Mouse (Mus musculus) R1 (cell line): Measurements from ENCODE around the gene Ccdc88a.
"Not testable (repeated sequence)": the region's sequence is repeated elsewhere in the genome, so short reads cannot be mapped to it uniquely, and the experiment has no call there.

Experiments used
- DNase-seq: peaks from one replicate; pipeline ENCODE4 v3.0.0-alpha.2; 2018; ENCODE audit warnings: low read depth, low spot score

Ccdc88a gene

DNA sequence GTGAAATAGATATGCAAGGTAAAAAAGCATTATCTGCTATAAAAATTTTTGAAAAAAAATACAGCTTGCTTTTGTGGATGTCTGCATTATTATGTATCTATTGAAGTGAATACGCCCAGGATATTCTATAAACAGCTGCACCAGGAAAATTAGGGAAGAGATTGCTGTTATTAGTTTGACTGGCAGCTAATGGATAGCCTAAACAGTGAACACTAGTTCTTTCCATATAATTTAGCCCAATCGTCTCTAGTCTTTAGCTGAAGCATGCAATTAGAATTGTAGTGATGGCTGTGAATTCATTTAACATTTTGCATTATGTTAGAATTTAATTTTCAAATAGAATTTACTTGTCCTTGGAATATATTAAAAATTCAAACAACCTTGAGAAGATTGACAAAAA, 75.3 kb downstream of the Ccdc88a start:
- no peak for DNase-seq

GRCm38 (mm10) chr11:29474676-29475075, 101.2 kb downstream of the Ccdc88a start:
- no peak for DNase-seq

GRCm38 (mm10) chr11:29493135-29493534, 119.7 kb downstream of the Ccdc88a start:
- DNase-seq: peak; percentile 58

DNA sequence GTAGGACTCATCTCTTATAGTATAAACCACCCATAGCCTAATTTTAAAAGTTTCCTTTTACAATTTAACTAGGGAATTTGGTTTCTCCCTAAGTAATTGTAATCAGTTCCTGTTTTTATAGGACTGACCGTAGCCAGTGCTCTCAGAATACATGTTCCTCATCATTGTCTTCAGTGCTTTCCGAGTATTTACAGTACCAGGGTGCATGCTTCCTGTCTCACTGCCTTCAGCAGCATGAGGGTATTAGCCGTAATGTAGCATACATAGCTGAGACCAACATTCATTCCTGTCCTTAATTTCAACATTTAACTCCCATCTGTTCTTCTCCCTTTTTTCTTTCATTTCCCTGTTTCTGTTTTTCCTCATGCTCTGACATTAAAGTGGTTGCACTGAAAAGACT, 123.5 kb downstream of the Ccdc88a start:
- DNase-seq: no peak

DNA sequence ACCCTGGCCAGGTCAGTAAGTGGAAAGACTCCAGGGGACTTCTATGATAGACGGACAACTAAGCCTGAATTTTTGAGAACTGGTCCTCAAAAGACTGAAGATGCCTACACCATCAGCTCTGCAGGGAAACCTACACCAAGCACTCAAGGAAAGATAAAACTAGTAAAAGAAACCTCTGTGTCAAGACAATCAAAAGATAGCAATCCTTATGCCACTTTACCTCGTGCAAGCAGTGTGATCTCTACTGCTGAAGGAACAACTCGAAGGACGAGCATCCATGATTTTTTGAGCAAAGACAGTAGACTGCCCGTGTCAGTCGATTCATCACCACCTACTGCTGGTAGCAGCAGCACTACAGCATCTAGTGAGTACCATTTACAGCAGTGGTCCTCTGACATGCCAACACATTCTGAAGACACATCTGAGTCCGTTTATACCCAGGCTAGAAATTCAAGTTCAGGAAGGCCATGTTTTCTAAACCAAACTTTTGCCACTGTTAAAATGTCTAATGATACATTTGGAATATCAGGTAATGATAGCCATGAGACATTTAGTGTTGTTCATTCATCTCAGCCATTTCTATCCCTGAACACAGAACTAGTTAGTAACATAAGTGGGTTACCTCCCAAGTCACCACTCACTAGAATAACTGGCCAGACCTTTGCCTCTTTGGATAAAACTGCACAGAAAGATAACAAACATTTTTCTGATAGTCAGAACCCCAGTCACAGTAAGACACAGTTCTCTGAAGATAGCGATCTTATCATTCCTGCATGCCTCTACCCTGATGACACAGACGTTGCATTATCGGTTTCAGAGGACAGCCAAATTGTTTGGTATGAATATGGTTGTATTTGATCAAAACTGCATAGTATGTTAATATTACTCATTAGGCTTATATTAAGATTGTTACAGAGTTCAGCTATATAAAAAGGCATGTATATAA, 130.8 kb downstream of the Ccdc88a start:
- no peak for DNase-seq

- DNase-seq: no peak
Observed at GRCm38 (mm10) chr11:29504899-29505625, 131.6 kb downstream of the Ccdc88a start.

DNA sequence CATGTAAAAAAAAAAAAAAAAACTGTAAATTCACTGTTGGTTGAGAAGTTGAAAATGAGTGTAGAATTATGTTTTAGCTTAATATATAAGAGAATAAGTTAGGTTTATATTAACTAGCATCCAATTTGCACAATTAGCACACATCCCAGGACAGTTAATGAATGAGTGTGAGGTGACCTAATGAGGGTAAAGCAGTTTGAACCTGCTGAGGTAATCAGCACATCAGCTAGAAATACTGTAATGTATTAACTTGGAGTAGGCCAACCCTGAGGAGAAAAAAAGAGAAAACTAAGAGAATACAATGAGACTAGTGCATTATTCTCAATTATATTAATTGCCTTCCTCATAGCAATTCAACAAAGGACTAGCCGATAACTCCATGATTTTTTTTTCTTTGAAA, 136.0 kb downstream of the Ccdc88a start:
- DNase-seq: no peak

- peak; percentile 1 for DNase-seq
Observed at GRCm38 (mm10) chr11:29512818-29513535, 139.5 kb downstream of the Ccdc88a start.

DNA sequence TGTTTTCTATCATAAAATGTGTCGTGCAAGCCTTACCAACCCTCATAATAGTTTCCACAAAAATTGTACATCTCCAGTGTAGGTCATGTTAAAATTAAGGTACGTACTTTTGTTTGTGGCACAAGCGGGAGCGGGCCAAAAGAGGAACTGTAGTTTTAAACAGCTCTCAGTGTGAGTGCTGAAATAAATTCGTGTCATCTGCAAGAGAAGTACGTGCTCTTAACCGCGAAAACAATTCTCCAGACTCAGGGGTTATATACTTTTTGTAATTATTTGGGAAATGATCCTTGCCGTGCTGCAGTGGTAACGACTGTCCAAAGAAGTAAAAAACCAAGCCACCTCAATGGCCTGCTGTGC, 140.8 kb downstream of the Ccdc88a start:
- no peak for DNase-seq

GRCm38 (mm10) chr11:29514682-29515412, 141.4 kb downstream of the Ccdc88a start, which contains the start of gene Prorsd1:
Gene Prorsd1, minus strand, starts transcription at chr11:29515033.
- DNase-seq: peak; percentile 96

DNA sequence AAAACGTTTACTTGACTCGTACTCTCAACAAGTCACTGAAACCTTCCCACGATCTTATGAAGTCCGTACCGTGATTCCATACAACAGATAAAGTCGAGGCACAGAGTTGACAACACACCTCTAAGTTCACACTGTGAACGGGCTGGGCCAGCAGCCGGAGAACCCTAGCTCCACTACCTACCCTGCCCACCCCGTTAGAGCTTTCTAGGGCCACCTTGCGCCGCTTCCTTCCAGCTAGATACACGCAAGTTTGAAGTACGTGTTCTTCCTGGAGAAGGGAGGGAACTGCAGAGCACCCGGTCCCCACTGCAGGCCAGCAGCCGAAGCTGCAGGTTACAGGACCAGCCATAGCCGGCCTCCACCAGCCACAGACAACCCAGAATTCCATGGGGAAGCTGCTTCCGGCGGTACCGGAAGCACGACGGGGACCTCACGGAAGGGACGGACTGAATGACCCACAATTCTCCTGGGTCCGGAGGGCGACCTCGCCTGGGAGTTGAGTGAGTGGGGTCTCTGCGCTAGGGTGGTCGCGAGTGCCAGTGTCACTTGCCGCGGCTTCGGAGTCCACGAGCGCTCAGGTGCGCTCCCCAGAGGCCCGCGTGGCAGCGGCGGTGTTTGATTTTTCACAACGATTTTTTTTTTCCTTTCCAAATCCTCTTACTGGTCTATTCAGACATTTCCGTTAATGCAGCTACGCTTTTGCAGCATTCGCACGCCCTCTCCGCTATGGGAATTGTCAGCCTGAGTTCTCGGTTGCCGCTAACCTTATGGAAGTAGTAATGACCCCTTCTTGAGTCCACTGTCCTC, 152.7 kb downstream of the Ccdc88a start, which contains the start of gene Mtif2:
TSS of gene Mtif2 (plus strand) at position 421 of the 807 bp plus-strand sequence.
- peak; percentile 92 for DNase-seq

GRCm38 (mm10) chr11:29538201-29538600, 164.7 kb downstream of the Ccdc88a start:
- DNase-seq: no peak

DNA sequence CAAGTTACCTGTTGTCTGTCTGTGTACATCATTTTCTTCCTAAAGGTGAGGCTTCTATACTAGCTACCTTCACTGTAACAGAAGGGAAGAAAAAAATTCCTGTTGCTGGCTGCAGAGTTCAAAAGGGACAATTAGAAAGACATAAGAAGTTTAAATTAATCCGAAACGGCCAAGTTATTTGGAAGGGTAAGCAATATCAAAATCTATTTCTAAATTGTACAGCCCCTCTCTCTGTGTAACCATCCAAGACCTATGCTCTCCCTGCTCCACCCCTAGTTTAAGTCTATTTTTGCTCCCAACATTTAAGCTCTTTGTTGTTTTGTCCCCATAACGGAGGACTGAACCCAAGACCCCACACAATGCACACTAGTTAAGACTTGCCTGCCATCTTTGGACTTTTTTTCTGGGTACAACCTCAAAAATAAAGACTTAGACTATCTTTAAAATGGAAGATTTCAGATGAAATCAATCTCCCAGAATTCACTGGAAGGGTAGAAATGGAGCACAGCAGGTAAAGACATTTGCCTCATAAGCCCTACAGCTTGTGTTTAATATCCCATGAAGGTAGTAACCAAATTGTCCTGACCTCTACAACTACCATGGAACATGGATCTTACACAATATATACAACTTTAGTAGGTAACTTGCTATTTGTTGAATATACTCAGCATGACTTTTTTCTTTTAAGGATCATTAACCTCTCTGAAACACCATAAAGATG, 170.9 kb downstream of the Ccdc88a start:
- no peak for DNase-seq

GRCm38 (mm10) chr11:29545150-29545752, 171.8 kb downstream of the Ccdc88a start:
- not testable (repeated sequence) for DNase-seq

GRCm38 (mm10) chr11:29546297-29546696, 172.8 kb downstream of the Ccdc88a start:
- DNase-seq: not testable (repeated sequence)

GRCm38 (mm10) chr11:29546762-29547161, 173.3 kb downstream of the Ccdc88a start:
- no peak for DNase-seq

- no peak for DNase-seq
Observed at GRCm38 (mm10) chr11:29547249-29547751, 173.8 kb downstream of the Ccdc88a start.

GRCm38 (mm10) chr11:29547752-29548503, 174.5 kb downstream of the Ccdc88a start, which contains the start of the genes Clhc1 and Rps27a:
Gene Clhc1, plus strand, starts transcription at chr11:29547950.
Gene Rps27a, minus strand, starts transcription at chr11:29548109.
- DNase-seq: peak; percentile 98
